Mouse (Mus musculus) kidney, adult 2 months (tissue): ENCODE measurements at regions not wholly inside any gene's neighbourhood (a gene's known extent, or its start where the extent isn't known, plus 50 kb on each side); places are given as distances from the start of the nearest gene placed in this dataset.

Experiments
- DNase-seq: peaks from one replicate; pipeline ENCODE4 v3.0.0; 2021
- H3K27ac ChIP-seq: fragments of 200-500 bp; 2 replicates; pipeline ENCODE4 v1.5.1; 2012; ENCODE audit warnings: low read depth, low read length, control low read depth, inconsistent platforms; ENCODE audit not compliant: insufficient read depth
- H3K27me3 ChIP-seq: fragments of 200-500 bp; replicated peaks from 2 replicates; pipeline ENCODE4 v1.6.1; 2012; ENCODE audit warnings: mild to moderate bottlenecking, moderate library complexity, low read length, inconsistent platforms; ENCODE audit not compliant: control insufficient read depth, insufficient read depth
- H3K36me3 ChIP-seq: fragments of 200-500 bp; 2 replicates; pipeline ENCODE4 v1.6.1; 2012; ENCODE audit warnings: mild to moderate bottlenecking, moderate library complexity, low read length, inconsistent platforms; ENCODE audit not compliant: control insufficient read depth, insufficient read depth
- H3K4me1 ChIP-seq: fragments of 200-500 bp; 2 replicates; pipeline ENCODE4 v1.6.1; 2011; ENCODE audit warnings: low read length; ENCODE audit not compliant: control insufficient read depth, insufficient read depth
- H3K4me3 ChIP-seq: fragments of 200-500 bp; 2 replicates; pipeline ENCODE4 v1.5.1; 2011; ENCODE audit warnings: mild to moderate bottlenecking, low read depth, low read length, control low read depth; ENCODE audit not compliant: insufficient read depth
- CTCF ChIP-seq: fragments of 200-500 bp; conservative IDR thresholded peaks from 2 replicates; pipeline ENCODE4 v1.5.1; 2011; ENCODE audit warnings: low read depth, mild to moderate bottlenecking, control low read depth, low read length, moderate library complexity, mixed read lengths; ENCODE audit not compliant: insufficient read depth, insufficient read length
- POLR2A ChIP-seq: fragments of 200-500 bp; IDR thresholded peaks from one replicate; pipeline ENCODE4 v1.6.1; 2011; ENCODE audit warnings: low read depth, low read length, control low read depth
- WGBS: fragments of 180-500 bp; shearing (Covaris S2); methylation state at CpG from one replicate; pipeline ENCODE4 v1.1.7; 2018; 5-methylcytosine and 5-hydroxymethylcytosine counted together

DNA sequence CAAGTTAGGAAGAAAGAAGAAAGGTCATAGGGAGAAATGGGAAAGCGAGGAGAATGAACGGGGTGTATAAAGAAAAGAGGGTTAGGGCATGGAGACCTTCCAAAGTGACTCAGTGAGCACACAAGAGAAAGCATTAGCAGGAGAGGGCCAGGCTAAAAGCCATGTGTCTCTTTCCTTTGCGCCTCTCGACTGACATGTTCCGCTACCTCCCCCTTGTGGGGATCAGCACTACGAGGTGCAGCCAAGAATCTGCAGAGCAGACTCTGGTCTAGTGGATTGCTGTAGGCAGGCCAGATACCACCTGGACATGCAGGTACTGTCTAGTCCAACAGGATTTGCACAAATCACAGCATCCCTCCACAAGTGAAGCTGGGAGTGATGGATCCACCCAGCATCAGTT is 54.0 kb downstream of the Kcna5 start:
- Histone ChIP-seq H3K4me1 (no peaks in the 10 kb centered on the region), H3K27ac (no peak overlapping the region), H3K27me3 (no peaks in the 10 kb centered on the region), H3K4me3 (no peak overlapping the region), H3K36me3 (no peaks in the 10 kb centered on the region)
- TF ChIP-seq POLR2A = no peak
- 75% methylated on average over 6 of the region's 6 CpGs for WGBS
- no peak for DNase-seq

DNA sequence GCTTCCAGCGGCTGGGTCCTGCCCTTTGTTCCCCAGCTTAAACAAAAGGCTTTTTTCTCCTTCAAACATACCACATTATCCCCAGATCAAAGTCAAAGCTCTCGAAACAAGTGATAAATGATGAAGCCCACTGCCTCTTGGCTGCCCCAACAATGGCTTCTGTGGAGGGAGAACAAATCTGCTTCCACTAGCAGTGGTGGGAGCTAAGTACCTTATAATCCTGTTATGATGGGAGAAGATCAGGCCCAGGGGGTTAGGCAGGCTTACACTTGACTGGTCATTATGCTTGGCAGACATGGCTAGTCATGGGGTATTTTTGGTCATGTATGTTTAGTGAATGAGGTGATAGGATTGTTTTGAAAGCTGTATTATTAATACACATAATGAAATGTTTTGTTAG is 57.7 kb downstream of the Kcna5 start:
- DNase-seq = no peak
- no peak for TF ChIP-seq POLR2A
- TF ChIP-seq CTCF = no peak
- H3K4me1 ChIP-seq = no peaks in the 10 kb centered on the region
- H3K27me3 ChIP-seq = no peaks in the 10 kb centered on the region
- WGBS = 56% methylated on average over 2 of the region's 2 CpGs
- H3K27ac ChIP-seq = no peak overlapping the region
- H3K36me3 ChIP-seq = no peaks in the 10 kb centered on the region
- no peak overlapping the region for H3K4me3 ChIP-seq

DNA sequence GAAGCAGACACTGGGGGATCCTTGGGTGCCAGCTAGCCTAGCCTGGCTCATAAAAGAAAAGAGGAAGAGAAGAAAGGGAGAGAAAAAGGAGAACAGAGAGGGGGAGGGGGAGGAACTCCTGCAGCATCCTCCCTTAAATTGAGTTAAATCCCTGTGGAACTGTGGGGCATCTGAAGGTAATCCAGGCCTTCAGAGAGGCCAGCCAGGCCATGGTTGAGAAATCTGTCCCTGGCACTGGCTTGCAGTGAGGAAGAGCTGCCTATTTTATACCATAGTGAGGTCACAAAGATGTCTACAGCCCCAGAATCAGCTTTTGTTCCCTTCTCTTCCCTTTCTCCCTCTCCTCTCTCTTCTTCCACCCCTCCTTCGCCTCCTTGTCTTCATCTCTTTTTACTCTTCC is 58.5 kb downstream of the Kcna5 start:
- no peaks in the 10 kb centered on the region for H3K27me3 ChIP-seq
- DNase-seq = no peak
- H3K4me1 ChIP-seq = no peaks in the 10 kb centered on the region
- 69% methylated on average over 1 of the region's 1 CpGs for WGBS
- H3K4me3 ChIP-seq = no peak overlapping the region
- H3K36me3 ChIP-seq = no peaks in the 10 kb centered on the region
- no peak for TF ChIP-seq POLR2A
- TF ChIP-seq CTCF = no peak
- no peak overlapping the region for H3K27ac ChIP-seq

DNA sequence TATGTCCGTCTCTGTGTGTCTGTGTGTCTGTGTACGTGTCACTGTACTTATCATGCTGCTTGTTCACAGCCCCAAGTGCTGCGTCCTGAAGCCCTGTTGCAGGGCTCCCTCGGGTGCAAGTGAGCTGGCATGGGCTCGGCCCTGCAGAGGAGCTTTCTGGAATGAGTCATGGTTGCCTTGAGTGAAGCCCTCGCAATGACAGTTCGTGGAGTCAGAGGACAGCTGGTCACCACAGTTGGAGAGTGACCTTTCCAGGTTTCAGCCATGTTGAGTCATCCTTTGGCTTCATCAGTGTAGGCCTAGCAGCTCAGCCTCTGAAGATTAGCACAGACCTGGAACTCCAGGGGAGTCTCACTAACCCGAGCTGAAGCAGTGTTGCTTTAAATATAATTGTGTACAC is 59.7 kb downstream of the Kcna5 start:
- Histone ChIP-seq H3K27me3 (no peaks in the 10 kb centered on the region), H3K36me3 (no peaks in the 10 kb centered on the region), H3K27ac (no peak overlapping the region), H3K4me1 (no peaks in the 10 kb centered on the region), H3K4me3 (no peak overlapping the region)
- DNase-seq = no peak
- TF ChIP-seq CTCF (no peak), POLR2A (no peak)
- 82% methylated on average over 8 of the region's 8 CpGs for WGBS

DNA sequence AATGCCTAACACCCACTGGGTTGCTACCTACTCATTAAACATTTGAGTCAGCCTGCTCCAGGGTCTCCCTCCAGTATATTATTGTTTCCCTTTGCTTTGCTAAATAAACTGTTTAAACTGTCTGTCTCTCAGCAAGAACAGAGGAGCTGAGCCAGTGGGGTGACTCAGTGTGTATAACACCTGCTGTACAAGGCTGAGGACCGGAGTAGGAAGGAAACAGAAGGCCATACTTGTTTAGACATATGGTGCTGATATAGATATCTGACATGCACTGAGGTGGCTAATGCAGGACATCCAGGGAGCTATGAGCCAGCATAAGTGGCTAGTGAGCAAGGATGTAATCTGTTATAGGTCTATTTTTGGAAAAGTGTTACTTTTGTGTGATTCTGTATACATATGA is 81.5 kb downstream of the Kcna5 start:
- no peaks in the 10 kb centered on the region for H3K36me3 ChIP-seq
- H3K27me3 ChIP-seq = no peaks in the 10 kb centered on the region
- no peaks in the 10 kb centered on the region for H3K4me1 ChIP-seq
- no peak overlapping the region for H3K27ac ChIP-seq
- DNase-seq = no peak
- no peak for TF ChIP-seq CTCF
- no peak for TF ChIP-seq POLR2A
- no peak overlapping the region for H3K4me3 ChIP-seq
- whole genome bisulfite sequencing = 76% methylated on average over 1 of the region's 1 CpGs

DNA sequence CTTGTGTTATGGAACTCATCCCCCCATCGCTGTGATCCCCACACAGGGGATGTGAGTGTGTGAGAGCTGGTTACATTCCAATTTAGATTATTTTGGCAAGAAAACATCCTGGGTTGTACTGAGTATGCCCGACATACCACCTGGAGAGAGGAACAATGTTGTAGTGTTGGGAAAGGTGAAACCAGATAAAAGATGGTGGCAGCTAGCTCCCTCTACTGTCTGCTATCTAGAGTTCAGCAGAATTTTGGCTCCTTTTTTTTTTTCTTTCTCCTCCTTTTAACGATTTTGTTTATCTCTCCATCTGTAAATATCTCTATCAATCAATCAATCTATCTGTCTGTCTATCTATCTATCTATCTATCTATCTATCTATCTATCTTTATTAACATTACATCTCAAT is 89.7 kb downstream of the Kcna5 start:
- H3K4me1 ChIP-seq = no peaks in the 10 kb centered on the region
- H3K4me3 ChIP-seq = no peak overlapping the region
- DNase-seq = no peak
- no peaks in the 10 kb centered on the region for H3K36me3 ChIP-seq
- TF ChIP-seq POLR2A = no peak
- TF ChIP-seq CTCF = no peak
- 30% methylated on average over 3 of the region's 3 CpGs for WGBS
- H3K27me3 ChIP-seq = no peaks in the 10 kb centered on the region
- H3K27ac ChIP-seq = no peak overlapping the region

DNA sequence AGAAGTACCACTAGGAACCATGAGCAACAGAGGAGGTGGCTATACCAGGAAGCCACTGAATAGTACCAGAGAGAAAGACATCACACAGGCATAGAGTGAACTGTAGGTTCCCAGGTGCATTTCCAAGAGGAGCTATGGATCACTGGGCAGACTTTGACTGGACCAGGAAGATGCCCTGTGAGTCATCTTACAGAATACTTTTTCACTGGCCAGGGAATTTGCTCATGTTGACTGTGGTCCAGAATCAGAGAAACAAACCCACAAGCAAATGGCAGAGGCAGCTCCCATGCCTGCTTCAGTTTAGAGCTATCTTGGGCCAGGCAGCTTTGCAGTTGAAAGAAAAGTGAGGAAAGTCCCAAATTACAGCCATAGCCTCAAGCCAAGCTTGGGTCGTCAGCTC is 95.0 kb downstream of the Kcna5 start:
- WGBS = 83% methylated on average over 1 of the region's 1 CpGs
- no peak for TF ChIP-seq POLR2A
- TF ChIP-seq CTCF = no peak
- DNase-seq = no peak

More for the DNA sequence above, 95.0 kb downstream of the Kcna5 start:
- no peaks in the 10 kb centered on the region for H3K36me3 ChIP-seq
- no peak overlapping the region for H3K27ac ChIP-seq
- H3K27me3 ChIP-seq = no peaks in the 10 kb centered on the region
- no peak overlapping the region for H3K4me3 ChIP-seq
- no peaks in the 10 kb centered on the region for H3K4me1 ChIP-seq
